33 mouse cellular contexts compared by ENCODE assay signal in genomic region chr17:75558041-75558440, GRCm38 (mm10).
"Had no signal": no experiment of that assay in that cellular context is flagged by ENCODE, and none has a peak within 500 bp of the region (broad histone marks: within the 10 kb centered on the region; RNA-seq: fewer than 3 reads in every experiment).

No protein-coding gene starts in this region.

- H3K4me3 ChIP-seq: limb, embryonic 10.5 days; limb, embryonic 12.5 days; limb, embryonic 13.5 days; limb, embryonic 15.5 days; liver, embryonic 12.5 days; liver, embryonic 13.5 days; liver, embryonic 15.5 days; lung, embryonic 15.5 days; megakaryocyte, embryonic 14.5 days; midbrain, embryonic 10.5 days; midbrain, embryonic 12.5 days; midbrain, embryonic 13.5 days; midbrain, embryonic 15.5 days; myocyte; neural tube, embryonic 12.5 days; neural tube, embryonic 13.5 days had no signal

- H3K27ac ChIP-seq: limb, embryonic 10.5 days; limb, embryonic 12.5 days; limb, embryonic 13.5 days; limb, embryonic 15.5 days; liver, embryonic 12.5 days; liver, embryonic 13.5 days; liver, embryonic 14.5 days; liver, embryonic 15.5 days; lung, embryonic 15.5 days; macrophage; midbrain, embryonic 10.5 days; midbrain, embryonic 12.5 days; midbrain, embryonic 13.5 days; midbrain, embryonic 15.5 days; neural tube, embryonic 12.5 days; neural tube, embryonic 13.5 days had no signal

- H3K36me3 ChIP-seq: limb, embryonic 10.5 days; limb, embryonic 12.5 days; limb, embryonic 13.5 days; limb, embryonic 15.5 days; liver, embryonic 12.5 days; liver, embryonic 13.5 days; liver, embryonic 15.5 days; lung, embryonic 15.5 days; midbrain, embryonic 10.5 days; midbrain, embryonic 12.5 days; midbrain, embryonic 13.5 days; midbrain, embryonic 15.5 days; neural tube, embryonic 12.5 days; neural tube, embryonic 13.5 days had no signal

- H3K4me1 ChIP-seq: limb, embryonic 10.5 days; limb, embryonic 12.5 days; limb, embryonic 13.5 days; limb, embryonic 15.5 days; liver, embryonic 12.5 days; liver, embryonic 13.5 days; liver, embryonic 15.5 days; lung, embryonic 15.5 days; midbrain, embryonic 10.5 days; midbrain, embryonic 12.5 days; midbrain, embryonic 13.5 days; midbrain, embryonic 15.5 days; neural tube, embryonic 12.5 days; neural tube, embryonic 13.5 days had no signal

- H3K4me2 ChIP-seq: limb, embryonic 12.5 days; limb, embryonic 13.5 days; limb, embryonic 15.5 days; liver, embryonic 11.5 days; liver, embryonic 12.5 days; liver, embryonic 13.5 days; liver, embryonic 15.5 days; lung, embryonic 14.5 days; lung, embryonic 15.5 days; midbrain, embryonic 11.5 days; midbrain, embryonic 12.5 days; midbrain, embryonic 13.5 days; midbrain, embryonic 15.5 days; neural tube, embryonic 12.5 days; neural tube, embryonic 13.5 days had no signal

- ATAC-seq: liver, embryonic 12.5 days; liver, postnatal 0 days; lung, postnatal 0 days; midbrain, embryonic 13.5 days; midbrain, embryonic 15.5 days; midbrain, embryonic 16.5 days had no signal

- DNase-seq: left cerebral cortex, postnatal 4 days; liver; liver, embryonic 13.5 days; liver, postnatal 0 days; lung, adult 18-20 months; lung, adult 2 months; lung, embryonic 14.5 days; lung, postnatal 10 days; lung, postnatal 14 days; lung, postnatal 36 days; lung, postnatal 4 days; midbrain, embryonic 14.5 days had no signal

- H3K9me3 ChIP-seq: limb, embryonic 10.5 days; limb, embryonic 12.5 days; limb, embryonic 13.5 days; limb, embryonic 15.5 days; liver, embryonic 15.5 days; lung, embryonic 15.5 days; midbrain, embryonic 10.5 days; midbrain, embryonic 12.5 days; midbrain, embryonic 13.5 days; midbrain, embryonic 15.5 days; neural tube, embryonic 12.5 days; neural tube, embryonic 13.5 days had no signal

- H3K9ac ChIP-seq: limb, embryonic 12.5 days; limb, embryonic 13.5 days; limb, embryonic 15.5 days; liver, embryonic 12.5 days; liver, embryonic 13.5 days; liver, embryonic 14.5 days; liver, embryonic 15.5 days; liver, postnatal 0 days; lung, embryonic 14.5 days; lung, embryonic 15.5 days; midbrain, embryonic 12.5 days; midbrain, embryonic 13.5 days; midbrain, embryonic 15.5 days; neural tube, embryonic 12.5 days; neural tube, embryonic 13.5 days had no signal

- H3K27me3 ChIP-seq: limb, embryonic 12.5 days; limb, embryonic 13.5 days; limb, embryonic 15.5 days; liver, embryonic 12.5 days; liver, embryonic 13.5 days; liver, embryonic 15.5 days; lung, embryonic 15.5 days; megakaryocyte, embryonic 14.5 days; midbrain, embryonic 12.5 days; midbrain, embryonic 13.5 days; midbrain, embryonic 15.5 days; neural tube, embryonic 12.5 days; neural tube, embryonic 13.5 days had no signal
